Mouse (Mus musculus) liver, postnatal 0 days (tissue): ENCODE results near the gene Irf7. TPM values are rescaled to one million over a fixed set of nuclear protein-coding genes. Genes with fewer than 3 reads are reported as not detected.
A peak's percentile ranks its signal among the peaks of the same experiment; 100 is the strongest.

ENCODE experiments used
- ATAC-seq: fragments of 200-750 bp; cut with Nextera tagmentation; 2 replicates; pipeline ENCODE4 v1.8.0; 2017; ENCODE audit warnings: mild to moderate bottlenecking, moderate library complexity
- DNase-seq: peaks from one replicate; pipeline ENCODE4 v3.0.0-alpha.2; 2016
- H3K27ac ChIP-seq: fragments of 300-500 bp; sonication (generic); 2 replicates; pipeline ENCODE4 v1.5.1; 2014; ENCODE audit warnings: antibody characterized with exemption, moderate library complexity, mild to moderate bottlenecking, low read depth
- H3K27me3 ChIP-seq: fragments of 300-500 bp; sonication (generic); 2 replicates; pipeline ENCODE4 v1.6.1; 2014; ENCODE audit warnings: low read length, control low read depth, mixed read lengths; ENCODE audit not compliant: insufficient read depth
- H3K36me3 ChIP-seq: fragments of 300-500 bp; sonication (generic); replicated peaks from 2 replicates; pipeline ENCODE4 v1.6.1; 2014; ENCODE audit warnings: mild to moderate bottlenecking, control low read depth, low read length, moderate library complexity, mixed read lengths; ENCODE audit not compliant: insufficient read depth
- H3K4me1 ChIP-seq: fragments of 300-500 bp; sonication (generic); 2 replicates; pipeline ENCODE4 v1.6.1; 2014; ENCODE audit warnings: antibody characterized with exemption, mild to moderate bottlenecking, control low read depth; ENCODE audit not compliant: insufficient read depth
- H3K4me2 ChIP-seq: fragments of 300-500 bp; sonication (generic); 2 replicates; pipeline ENCODE4 v1.6.1; 2014; ENCODE audit warnings: low read depth, mild to moderate bottlenecking, low read length, moderate library complexity, mixed read lengths
- H3K4me3 ChIP-seq: fragments of 300-500 bp; sonication (generic); 2 replicates; pipeline ENCODE4 v1.5.1; 2014; ENCODE audit warnings: low read depth, low read length
- H3K9ac ChIP-seq: fragments of 300-500 bp; sonication (generic); replicated peaks from 2 replicates; pipeline ENCODE4 v1.6.1; 2014; ENCODE audit warnings: mild to moderate bottlenecking, moderate library complexity
- H3K9me3 ChIP-seq: fragments of 300-500 bp; sonication (generic); 2 replicates; pipeline ENCODE4 v1.6.1; 2016; ENCODE audit warnings: mild to moderate bottlenecking, control low read depth, low read length, mixed read lengths
- CTCF ChIP-seq: sonication (generic); IDR thresholded peaks from 2 replicates; pipeline ENCODE4 v1.5.1; 2016; ENCODE audit warnings: antibody characterized with exemption, low read depth
- EP300 ChIP-seq: IDR thresholded peaks from 2 replicates; pipeline ENCODE4 v1.6.1; 2016; ENCODE audit warnings: antibody characterized with exemption, low read depth, mild to moderate bottlenecking
- WGBS: fragments of 180-500 bp; shearing (Covaris S2); extraction: QIAGEN DNeasy Blood & Tissue Kit; methylation state at CpG from one replicate; pipeline ENCODE4 v1.1.7; 2014; ENCODE audit not compliant: insufficient replicate concordance; 5-methylcytosine and 5-hydroxymethylcytosine counted together
- polyA plus RNA-seq: library from polyadenylated mRNA; unstranded; fragments of >200 nt; fragmentation: Nextera tagmentation; extraction: Ambion mirVana; gene quantifications from 2 replicates; pipeline ENCODE4 v1.2.1, GENCODE M21; 2015

Gene Irf7
- polyA plus RNA-seq, 1 experiment from 2014 or later, result 22.9 TPM

DNA sequence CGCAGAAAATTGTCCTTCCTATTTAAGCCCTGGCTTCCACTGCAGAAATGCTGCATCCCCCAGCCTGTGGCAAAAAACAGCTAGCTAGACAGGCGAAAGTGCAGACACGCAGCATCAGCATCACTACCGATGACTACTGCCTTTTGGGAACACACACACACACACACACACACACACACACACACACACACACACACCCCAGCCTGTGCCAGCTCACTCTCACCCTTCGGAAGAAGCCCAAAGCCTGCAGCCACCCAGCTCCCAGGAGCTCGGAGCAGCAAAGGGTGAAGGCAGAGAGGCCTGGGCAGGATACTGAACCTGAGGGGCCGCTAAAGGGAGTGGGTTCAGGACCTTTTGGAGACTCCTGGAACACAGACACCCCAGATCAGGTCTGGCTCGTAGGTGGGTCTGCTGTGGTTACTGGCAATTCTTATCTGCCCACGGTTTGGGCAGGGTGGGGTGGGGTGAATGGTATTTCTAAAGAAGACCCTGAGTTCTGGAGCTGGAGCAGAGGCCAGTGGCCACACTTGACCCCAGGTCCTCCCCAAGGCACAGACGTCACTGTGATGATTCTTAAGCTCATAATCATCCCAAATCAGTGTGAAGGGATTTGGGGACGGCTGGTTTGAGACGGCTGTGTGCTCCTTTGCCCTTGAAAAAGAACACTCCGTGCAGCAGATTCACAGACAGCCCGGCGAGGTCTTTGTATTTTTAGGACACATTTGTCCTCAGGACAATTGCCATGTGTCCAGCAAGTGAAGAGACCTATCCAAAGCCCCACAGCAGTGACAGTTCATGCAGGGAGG lies 26.5 kb upstream of the Irf7 start:
- Histone ChIP-seq H3K27me3 (peaks cover 60% of the 10 kb centered on the region), H3K36me3 (no peaks in the 10 kb centered on the region), H3K9me3 (no peaks in the 10 kb centered on the region), H3K9ac (no peak overlapping the region), H3K4me3 (no peak overlapping the region), H3K4me2 (no peak overlapping the region), H3K27ac (no peak overlapping the region), H3K4me1 (peaks cover 16% of the 10 kb centered on the region)
- ATAC-seq (no peak), DNase-seq (no peak)
- TF ChIP-seq EP300 (no peak), CTCF (no peak)
- 40% methylated on average over 15 of the region's 15 CpGs for WGBS

DNA sequence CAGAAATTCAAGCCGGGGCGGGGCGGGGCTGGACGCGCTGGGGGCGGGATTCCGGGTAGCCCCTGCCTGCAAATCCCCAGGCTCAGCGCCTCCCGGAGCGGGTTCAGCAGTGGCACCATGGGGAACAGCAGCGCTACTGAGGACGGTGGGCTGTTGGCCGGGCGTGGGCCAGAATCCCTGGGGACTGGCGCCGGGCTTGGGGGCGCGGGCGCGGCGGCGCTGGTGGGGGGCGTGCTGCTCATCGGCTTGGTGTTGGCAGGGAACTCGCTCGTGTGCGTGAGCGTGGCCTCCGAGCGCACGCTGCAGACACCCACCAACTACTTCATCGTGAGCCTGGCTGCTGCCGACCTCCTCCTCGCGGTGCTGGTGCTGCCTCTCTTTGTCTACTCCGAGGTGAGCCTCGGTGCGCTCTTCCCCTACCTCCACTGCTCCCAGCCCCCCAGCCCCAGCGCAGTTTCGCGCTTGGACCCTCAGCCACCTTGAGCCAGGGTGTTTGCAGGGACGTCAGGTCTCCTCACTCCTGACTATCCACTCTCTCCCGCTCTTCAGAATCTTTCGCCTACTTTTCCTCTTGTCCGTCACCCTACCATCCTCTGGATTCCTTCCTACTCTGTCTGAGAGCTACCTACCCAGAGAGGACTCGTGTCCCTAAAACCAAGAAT lies 25.8 kb upstream of the Irf7 start, which contains the start of gene Drd4:
Gene Drd4 (plus strand): TSS at position 86 of the 662 bp plus-strand sequence.
- Histone ChIP-seq H3K4me2 (peak within 1 kb of the TSS; percentile 62), H3K27ac (no peak within 1 kb of the TSS), H3K4me3 (peak within 1 kb of the TSS; percentile 30), H3K9me3 (no peaks in the 10 kb centered on the region), H3K27me3 (peaks cover 60% of the 10 kb centered on the region), H3K4me1 (peaks cover 16% of the 10 kb centered on the region), H3K36me3 (no peaks in the 10 kb centered on the region), H3K9ac (0 out of 2 replicates have a peak within 1 kb of the TSS, but pooled peaks have one; percentile 16)
- no peak for TF ChIP-seq EP300
- no peak for TF ChIP-seq CTCF
- no peak for ATAC-seq
- no peak for DNase-seq
- 3% methylated on average over 34 of the region's 46 CpGs for WGBS

DNA sequence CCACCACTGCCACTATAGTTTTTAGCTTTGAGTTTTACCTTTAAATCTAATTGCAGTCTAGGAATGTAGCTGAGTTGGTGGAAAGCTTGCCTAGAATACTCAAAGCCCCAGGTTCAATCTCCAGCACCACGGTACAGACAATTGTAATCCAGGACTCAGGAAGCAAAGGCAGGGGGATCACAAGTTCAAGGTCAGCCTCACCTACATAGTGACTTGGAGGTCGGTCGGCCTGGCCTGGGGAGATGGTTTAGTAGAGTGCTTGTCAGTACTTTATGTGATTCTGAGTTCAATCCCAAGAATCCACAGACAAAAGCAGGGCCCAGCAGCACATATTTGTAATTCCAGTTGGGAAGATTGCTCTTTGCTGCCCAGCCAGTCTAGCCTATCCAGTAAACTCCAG lies 21.8 kb upstream of the Irf7 start:
- H3K9me3 ChIP-seq, result no peaks in the 10 kb centered on the region
- H3K27me3 ChIP-seq, result peaks cover 32% of the 10 kb centered on the region
- WGBS, result 74% methylated on average over 3 of the region's 3 CpGs
- H3K4me2 ChIP-seq, result no peak overlapping the region
- no peak overlapping the region for H3K9ac ChIP-seq
- no peak for DNase-seq
- ATAC-seq, result no peak
- H3K27ac ChIP-seq, result no peak overlapping the region
- H3K36me3 ChIP-seq, result no peaks in the 10 kb centered on the region
- peaks cover 3% of the 10 kb centered on the region for H3K4me1 ChIP-seq
- TF ChIP-seq EP300 (no peak), CTCF (no peak)
- no peak overlapping the region for H3K4me3 ChIP-seq

DNA sequence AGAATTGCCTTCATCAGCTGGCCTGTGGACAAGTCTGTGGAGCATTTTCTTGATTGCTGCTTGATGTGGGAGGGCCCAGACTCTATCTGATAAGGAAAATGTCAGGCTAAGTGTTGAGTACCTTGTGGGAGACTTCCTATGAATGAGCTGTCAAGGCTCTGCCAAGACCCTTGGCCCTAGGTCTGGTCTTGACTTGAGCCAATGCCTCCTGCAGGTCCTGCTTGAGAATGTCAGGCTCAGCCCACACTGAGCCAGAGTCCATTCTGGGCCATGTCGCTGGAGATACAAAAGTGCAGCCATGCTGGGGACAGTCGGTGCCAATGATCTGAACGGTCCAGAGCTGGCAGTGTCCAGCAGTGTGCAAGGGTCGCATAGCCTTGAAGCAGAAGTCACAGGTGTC lies 16.5 kb upstream of the Irf7 start:
- Histone ChIP-seq H3K36me3 (no peaks in the 10 kb centered on the region), H3K4me3 (no peak overlapping the region), H3K9ac (no peak overlapping the region), H3K27ac (no peak overlapping the region), H3K4me1 (peaks cover 5% of the 10 kb centered on the region; the same call in 1 of the 2 replicates), H3K9me3 (no peaks in the 10 kb centered on the region), H3K27me3 (peaks cover 19% of the 10 kb centered on the region), H3K4me2 (no peak overlapping the region)
- no peak for TF ChIP-seq EP300
- TF ChIP-seq CTCF, result no peak
- WGBS, result 77% methylated on average over 4 of the region's 4 CpGs
- DNase-seq (no peak), ATAC-seq (no peak)

DNA sequence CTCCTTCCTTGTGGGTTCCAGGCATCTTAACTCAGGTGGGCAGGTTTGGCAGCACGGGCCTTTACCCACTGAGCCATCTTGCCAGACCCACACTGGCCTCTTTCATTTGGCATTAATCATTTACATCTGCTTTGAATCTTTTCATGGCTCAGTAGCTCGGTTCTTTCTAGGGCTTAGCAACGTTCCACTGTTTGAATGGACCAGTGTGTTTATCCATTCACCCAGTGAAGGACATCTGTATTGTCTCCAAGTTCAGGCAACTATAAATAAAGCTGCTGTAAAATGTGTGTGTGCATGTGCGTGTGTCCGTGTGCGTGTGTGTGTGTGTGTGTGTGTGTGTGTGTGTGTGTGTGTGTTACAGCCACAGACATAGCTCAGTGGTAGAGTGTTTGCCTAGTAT lies 15.2 kb upstream of the Irf7 start:
- WGBS, result 75% methylated on average over 6 of the region's 6 CpGs
- H3K9me3 ChIP-seq, result no peaks in the 10 kb centered on the region
- H3K27me3 ChIP-seq, result peaks cover 20% of the 10 kb centered on the region

DNA sequence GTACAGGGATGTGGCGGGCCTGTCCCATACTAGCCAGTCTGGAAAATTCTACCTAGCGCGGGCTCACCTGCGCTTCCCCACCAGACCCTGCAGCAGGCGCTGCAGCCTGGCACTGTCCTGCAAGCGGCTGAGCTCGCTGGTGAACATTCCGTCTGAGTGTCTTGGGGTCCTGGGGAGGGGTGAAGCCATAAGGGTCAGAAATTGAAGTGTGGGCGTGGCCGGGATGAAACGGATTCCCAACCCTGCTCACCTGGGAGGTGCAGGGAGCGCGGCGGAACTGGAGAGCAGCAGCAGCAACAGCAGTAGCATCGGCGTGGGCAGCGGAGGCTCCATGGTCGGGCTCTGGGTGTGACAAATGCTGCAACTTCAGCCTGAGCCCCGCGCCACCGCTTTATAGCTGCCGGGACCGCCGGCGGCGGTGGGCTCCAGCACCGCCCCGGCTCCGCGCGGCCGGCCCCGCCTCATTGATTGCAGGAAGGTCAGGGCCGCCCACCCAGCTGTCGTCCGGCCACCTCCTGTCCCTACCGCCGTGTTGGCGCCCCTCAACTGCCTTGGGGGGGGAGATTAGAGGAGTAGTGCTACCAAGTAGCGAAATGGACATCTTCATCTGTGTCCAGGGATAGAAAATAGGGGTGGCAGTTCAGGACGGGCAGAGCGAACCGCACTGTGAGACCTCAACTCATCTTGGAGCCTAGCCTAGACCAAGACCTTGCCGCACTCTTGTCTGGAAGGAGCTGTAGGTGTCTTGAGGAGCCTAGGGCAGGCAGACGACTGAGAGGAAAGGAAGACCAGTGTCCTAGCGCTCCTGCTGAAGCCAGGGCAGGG lies 12.7 kb upstream of the Irf7 start, which contains the start of gene Sct:
Gene Sct (minus strand): TSS at position 368 of the 825 bp plus-strand sequence.
- Histone ChIP-seq H3K4me1 (peaks cover 8% of the 10 kb centered on the region; the same call in 1 of the 2 replicates), H3K27me3 (peaks cover 20% of the 10 kb centered on the region), H3K27ac (no peak within 1 kb of the TSS), H3K4me2 (peak within 1 kb of the TSS; percentile 80), H3K4me3 (peak within 1 kb of the TSS; percentile 38), H3K36me3 (no peaks in the 10 kb centered on the region), H3K9me3 (no peaks in the 10 kb centered on the region), H3K9ac (0 out of 2 replicates have a peak within 1 kb of the TSS, but pooled peaks have one; percentile 11)
- no peak for TF ChIP-seq EP300
- TF ChIP-seq CTCF, result peak; percentile 59
- 8% methylated on average over 45 of the region's 46 CpGs for WGBS
- peak; percentile 63 for ATAC-seq
- DNase-seq, result no peak

More for the DNA sequence above, 15.2 kb upstream of the Irf7 start:
- Histone ChIP-seq H3K36me3 (no peaks in the 10 kb centered on the region), H3K27ac (no peak overlapping the region), H3K4me1 (peaks cover 7% of the 10 kb centered on the region; the same call in 1 of the 2 replicates), H3K4me2 (no peak overlapping the region), H3K9ac (no peak overlapping the region), H3K4me3 (no peak overlapping the region)
- DNase-seq (no peak), ATAC-seq (no peak)
- TF ChIP-seq CTCF, result no peak
